Mouse (Mus musculus) left cerebral cortex, adult 2 months (tissue): ENCODE data around the gene Wsb2. TPM values are rescaled to one million over a fixed set of nuclear protein-coding genes. Genes with fewer than 3 reads are reported as not detected.

Source experiments
- DNase-seq, 2 experiments: peaks; one replicate each; pipeline ENCODE4 v3.0.0; 2021 to 2022; ENCODE audit warnings: low spot score in 2 of 2, mixed read lengths in 1 of 2; ENCODE audit errors: extremely low spot score in 1 of 2
- H3K27ac ChIP-seq: fragments of 200-600 bp; 2 replicates; pipeline ENCODE4 v1.8.1; 2022
- H3K4me3 ChIP-seq: fragments of 200-600 bp; 2 replicates; pipeline ENCODE4 v1.8.1; 2022
- CTCF ChIP-seq: fragments of 200-600 bp; IDR thresholded peaks from 2 replicates; pipeline ENCODE4 v1.8.1; 2022; ENCODE audit warnings: antibody characterized with exemption, mild to moderate bottlenecking, moderate library complexity
- intact Hi-C: fragments of 180-260 bp; cut with DNase I; formaldehyde crosslinking; loops from one replicate; pipeline ENCODE4 v1.15.1; 2025
- total RNA-seq, 2 experiments: library from RNA; stranded (reverse); gene quantifications; 2 replicates each; pipeline ENCODE4 v1.2.3; 2021

Gene Wsb2
- total RNA-seq, 2 experiments from 2014 or later, result 302 TPM

DNA sequence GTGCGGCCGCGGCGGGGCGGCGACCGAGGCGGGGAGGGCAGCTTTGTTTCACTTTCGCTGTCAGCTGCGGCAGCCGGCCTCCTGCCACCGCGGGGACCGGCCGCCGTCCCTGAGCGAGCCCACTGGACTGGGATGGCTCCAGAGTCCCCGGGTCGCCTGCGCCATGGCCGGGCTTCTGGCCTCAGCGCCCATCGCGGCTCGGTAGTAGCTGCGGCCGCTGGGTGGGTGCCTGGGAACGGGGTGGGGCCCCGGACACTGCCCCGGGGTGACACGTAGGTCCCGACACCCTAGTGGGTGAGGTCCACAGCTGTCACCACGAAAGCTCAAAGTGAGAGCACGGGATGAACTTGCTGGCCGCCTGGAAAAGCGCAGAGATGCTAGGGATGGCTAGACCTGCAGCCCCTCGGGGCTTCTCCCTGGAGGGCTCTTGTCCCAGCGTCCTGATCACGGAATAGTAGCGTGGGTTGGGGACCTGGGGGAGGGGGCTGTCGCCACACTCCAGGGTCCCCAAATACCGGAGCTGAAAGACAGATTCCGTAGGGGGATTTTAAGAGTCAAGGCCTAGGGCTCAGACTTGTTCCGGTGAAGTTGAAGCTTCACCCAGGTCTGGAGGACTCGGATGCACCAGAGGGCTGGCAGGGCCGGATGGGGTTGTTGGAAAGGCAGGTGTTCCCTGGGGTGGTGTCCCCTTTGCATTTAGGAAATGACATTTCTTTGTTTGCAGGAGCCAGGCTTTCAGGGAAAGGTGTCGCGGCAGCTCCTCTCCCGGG is 559 bp downstream of the Wsb2 start:
- Histone ChIP-seq H3K4me3 (peak overlapping the region; percentile 90), H3K27ac (peak overlapping the region; percentile 99)
- intact Hi-C loops, result loop anchor here (1.0 to 5.0 kb wide), 3 partner anchors 39 to 115 kb away; partner anchors contain the start of gene Vsig10
- TF ChIP-seq CTCF, result no peak
- peak in 1 of 2 experiments; percentile 50 for DNase-seq

DNA sequence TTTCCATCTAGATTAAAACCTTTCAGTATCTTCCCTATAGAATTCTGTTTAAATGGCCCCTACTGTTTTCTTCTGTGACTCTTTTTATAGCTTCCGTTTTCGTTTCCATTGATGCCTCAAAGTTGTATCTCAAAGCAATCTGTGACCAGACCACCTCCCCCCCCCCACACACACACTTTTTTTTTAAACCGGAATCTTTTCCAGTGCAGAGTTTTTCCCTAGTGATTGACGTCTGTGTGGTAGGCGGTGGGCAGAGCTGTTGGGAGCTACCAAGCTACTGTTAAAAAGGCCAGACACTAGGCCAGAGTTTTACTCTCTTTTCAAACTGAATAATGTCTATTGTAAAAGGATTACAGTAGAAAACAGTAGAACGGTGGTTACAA is 1.1 kb downstream of the Wsb2 start:
- Histone ChIP-seq H3K4me3 (peak overlapping the region; percentile 90), H3K27ac (peak overlapping the region; percentile 99)
- no peak for TF ChIP-seq CTCF
- intact Hi-C loops, result loop anchor here (5.0 kb wide), 1 partner anchor 116 kb away; no protein-coding TSS in a partner anchor
- no peak for DNase-seq

DNA sequence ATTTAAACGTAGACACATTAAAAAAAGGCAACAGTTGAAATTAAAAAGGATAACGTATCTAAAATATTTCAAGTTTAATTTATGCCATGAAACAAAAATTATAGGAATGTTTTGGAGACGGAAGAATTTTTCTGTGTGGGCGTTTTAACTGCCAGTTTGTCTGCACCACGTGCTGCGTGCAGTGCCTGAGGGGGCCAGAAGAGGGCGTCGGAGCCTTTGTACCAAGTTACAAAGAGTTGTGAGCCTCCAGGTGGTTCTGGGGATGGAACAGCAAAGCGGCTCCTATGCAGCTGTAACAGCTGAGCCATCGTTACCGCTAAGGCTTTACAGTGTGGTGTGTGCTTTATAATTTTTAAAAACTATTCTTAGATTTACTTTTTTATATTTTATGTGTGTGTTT is 1.6 kb downstream of the Wsb2 start:
- peak overlapping the region; percentile 90 for H3K4me3 ChIP-seq
- intact Hi-C loops, result loop anchor here (1.0 to 5.0 kb wide), 2 partner anchors 116 to 135 kb away; no protein-coding TSS in a partner anchor
- DNase-seq, result peak; percentile 74 to 83
- peak; percentile 89 for TF ChIP-seq CTCF
- H3K27ac ChIP-seq, result peak overlapping the region; percentile 59

DNA sequence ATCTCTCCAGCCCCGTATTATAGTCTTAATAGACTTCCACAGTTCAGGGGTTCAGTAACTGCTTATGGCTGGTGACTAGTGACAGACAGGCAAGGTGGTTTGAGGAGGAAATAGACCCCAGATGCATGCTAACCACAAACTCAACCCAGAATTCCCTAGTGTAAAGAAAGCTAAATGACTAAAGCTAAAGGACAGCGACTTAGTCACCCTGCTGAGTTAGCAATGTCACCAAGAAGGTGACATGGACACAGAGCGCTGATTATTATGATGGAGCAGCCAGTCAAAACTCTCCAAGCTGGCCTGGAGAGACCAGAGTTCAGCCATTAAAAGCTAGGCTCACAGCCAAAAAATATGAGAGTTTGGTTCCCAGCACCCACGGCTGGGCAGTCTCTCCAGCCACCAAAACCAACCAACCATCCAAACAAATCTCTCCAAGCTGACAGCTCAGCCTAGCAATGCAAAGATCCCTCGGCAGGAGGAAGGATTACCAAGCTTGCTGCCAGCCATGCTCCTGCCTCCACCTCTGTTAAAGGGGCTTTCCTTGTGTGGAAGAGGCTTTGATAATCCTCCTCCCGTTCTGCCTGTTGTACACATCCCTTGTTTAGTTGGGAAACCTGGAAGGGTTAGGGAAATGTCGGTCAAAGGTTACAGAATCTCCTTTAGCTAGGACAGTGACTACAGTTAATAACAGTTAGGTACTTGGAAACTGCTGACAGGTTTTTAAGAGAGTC is 2.6 kb downstream of the Wsb2 start:
- 0 out of 2 replicates have a peak overlapping the region, but pooled peaks have one; percentile 12 for H3K27ac ChIP-seq
- TF ChIP-seq CTCF, result no peak
- intact Hi-C loops, result loop anchor here (1.0 to 5.0 kb wide), 2 partner anchors 117 to 134 kb away; no protein-coding TSS in a partner anchor
- no peak for DNase-seq
- H3K4me3 ChIP-seq, result no peak overlapping the region; the same call in 1 of the 2 replicates

DNA sequence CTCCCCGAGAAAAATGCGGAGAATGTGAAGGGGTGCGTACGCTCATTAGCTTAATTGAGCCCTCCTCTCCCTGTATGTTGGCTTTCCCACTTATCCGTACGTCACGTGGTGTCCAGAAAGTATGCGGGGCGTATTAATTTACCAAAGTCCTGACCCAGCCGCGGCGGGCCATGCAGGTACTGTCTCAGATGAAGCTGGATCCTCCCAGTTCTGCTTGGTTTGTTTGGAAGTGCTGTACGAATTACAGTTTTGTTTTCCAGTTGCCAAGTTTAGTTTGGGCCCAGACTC is 3.1 kb downstream of the Wsb2 start:
- no peak for TF ChIP-seq CTCF
- intact Hi-C loops, result no loop called here
- Histone ChIP-seq H3K27ac (0 out of 2 replicates have a peak overlapping the region, but pooled peaks have one; percentile 12), H3K4me3 (no peak overlapping the region)
- no peak for DNase-seq

DNA sequence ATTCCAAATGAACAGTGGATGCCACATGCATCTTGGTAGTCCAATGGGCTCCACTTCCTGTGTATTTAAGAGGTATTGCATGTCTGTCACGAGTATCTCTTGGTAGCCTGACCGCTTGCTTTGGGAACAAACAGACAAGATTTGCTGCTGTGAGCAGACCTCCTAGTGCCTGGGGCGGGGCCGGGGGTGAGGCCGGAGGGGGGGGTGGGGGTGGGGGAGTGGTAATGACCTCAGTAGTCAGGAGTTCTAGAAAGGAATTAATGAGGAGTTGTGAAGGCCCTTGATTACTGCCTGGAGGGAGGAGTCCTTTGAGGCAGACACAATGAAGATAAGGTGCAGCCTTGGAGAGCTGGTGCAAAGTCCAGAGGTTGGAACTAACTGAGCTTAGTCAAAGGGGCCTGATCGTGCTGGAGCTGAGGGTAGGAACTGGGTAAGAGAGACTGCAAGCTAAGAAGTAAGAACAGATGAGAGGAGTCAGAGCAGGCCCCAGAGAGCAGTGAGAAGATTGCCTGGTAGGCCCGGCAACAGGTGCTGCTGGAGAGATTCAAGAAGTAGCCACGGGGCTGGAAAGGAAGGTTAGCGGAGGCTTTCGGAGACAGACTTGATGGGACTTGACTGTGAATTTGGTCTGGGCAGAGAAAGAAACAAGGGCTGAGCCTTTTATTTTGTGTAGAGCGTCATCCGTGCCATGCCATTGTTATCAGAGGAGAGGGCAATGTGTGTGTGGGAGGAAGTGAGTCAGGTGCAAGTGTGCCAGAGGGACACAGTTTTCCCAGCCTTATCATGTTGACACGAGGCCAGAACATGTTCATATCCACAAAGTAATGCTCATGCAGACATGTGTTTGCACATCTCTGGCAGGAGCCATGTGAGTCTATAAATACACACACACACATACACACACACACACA is 3.8 kb downstream of the Wsb2 start:
- Histone ChIP-seq H3K4me3 (no peak overlapping the region), H3K27ac (peak overlapping the region; percentile 50)
- TF ChIP-seq CTCF, result no peak
- intact Hi-C loops, result no loop called here
- DNase-seq, result no peak

DNA sequence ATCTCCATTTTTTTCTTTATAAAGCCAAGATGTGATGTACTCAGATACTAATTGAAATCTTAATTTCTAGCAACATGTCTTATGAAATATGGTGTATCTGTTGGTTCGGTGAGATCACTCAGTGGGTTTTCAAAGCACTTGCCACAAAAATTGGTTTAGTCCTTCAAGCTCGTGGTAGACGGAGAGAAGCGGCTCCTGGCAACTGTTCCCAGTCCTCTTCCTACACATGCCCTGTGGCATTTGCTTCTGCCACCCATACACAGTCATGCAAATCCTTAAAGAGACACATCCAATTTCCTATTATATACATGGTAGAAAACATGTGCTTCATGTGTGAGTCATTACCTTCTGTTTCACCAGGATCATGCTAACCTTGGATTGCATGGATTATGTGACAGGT is 4.5 kb downstream of the Wsb2 start:
- Histone ChIP-seq H3K4me3 (no peak overlapping the region), H3K27ac (peak overlapping the region; percentile 65; the same call in 1 of the 2 replicates)
- no peak for TF ChIP-seq CTCF
- no peak for DNase-seq
- intact Hi-C loops, result no loop called here

DNA sequence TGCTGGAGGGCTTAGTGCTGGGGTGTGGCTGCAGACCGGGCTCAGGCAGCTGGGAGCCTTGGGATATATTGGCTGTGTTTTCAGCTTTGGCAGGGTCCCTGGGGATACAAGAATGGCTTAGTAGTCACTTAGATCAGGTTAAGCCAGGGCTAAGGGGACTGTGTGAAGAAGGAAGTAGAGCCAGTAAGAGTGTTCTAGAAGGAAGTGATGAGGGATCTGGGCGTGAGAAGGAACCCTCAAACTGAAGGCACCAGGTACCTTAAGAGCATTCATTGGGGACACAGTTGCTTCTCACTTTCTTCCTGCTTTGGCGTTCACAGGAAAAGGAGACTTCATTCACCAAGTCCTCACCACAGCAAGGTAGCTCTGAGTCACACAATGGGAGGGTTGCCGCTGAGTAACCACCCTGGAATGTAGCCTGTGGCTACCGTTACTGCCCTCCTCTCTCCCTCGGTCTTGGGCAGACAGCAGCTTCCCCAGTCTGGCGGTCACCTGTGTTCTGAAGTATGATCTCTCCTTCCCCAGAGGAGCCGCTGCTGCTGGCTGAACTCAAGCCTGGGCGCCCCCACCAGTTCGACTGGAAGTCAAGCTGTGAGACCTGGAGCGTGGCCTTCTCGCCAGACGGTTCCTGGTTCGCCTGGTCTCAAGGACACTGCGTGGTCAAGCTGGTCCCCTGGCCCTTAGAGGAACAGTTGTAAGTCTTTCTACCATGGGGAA is 6.1 kb downstream of the Wsb2 start:
- Histone ChIP-seq H3K27ac (peak overlapping the region; percentile 44; the same call in 1 of the 2 replicates), H3K4me3 (no peak overlapping the region)
- TF ChIP-seq CTCF, result no peak
- DNase-seq, result no peak
- intact Hi-C loops, result no loop called here

DNA sequence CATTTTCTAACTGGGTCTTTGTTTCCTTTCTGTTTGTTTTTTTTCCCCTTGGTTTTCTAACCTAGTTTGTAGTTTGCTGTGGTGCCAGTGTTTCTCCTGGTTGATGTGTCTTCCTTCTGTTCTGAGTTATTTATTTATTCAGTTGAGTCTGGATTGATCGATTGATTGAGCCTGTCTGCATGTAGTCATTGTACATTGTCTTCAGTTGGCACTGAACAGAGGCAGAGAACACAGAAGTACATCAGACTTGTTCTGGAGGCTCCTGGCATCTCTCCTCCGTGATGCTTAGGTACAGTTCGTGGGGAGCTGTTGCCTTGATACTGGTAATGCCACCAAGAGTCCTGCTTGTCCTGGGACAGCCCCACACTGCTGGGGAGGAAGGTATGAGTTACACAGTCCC is 7.7 kb downstream of the Wsb2 start:
- DNase-seq, result no peak
- no peak overlapping the region for H3K27ac ChIP-seq
- no peak overlapping the region for H3K4me3 ChIP-seq
- intact Hi-C loops, result no loop called here
- TF ChIP-seq CTCF, result no peak

DNA sequence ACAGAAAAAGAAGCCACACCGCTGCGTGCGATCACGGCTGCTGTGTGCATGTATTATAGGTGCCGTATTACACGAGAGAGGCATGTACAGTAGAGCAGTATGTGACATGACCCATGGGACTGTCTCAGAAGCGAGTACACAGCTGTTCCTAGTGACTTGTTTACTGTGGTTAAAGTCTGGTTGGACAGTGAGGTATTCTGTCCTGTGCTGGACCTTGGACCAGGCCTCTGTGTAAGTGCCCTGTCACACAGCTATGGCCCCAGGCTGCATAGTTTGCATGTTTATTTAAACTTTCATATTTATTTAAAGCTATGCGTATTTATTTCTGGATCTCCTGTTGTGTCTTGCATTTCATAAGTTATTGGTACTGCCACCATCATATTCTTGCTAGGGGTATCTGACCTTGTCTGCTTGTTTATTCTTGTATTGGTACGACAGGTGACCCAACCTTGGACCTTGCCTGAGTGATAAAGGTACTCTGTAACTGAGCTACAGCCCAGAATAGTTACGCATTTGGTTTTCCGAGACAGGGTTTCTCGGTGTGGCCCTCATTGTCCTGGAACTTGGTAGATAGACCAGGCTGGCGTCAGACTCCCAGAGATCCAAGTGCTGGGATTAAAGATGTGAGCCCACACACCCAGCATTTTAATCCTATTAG is 8.9 kb downstream of the Wsb2 start:
- TF ChIP-seq CTCF, result no peak
- Histone ChIP-seq H3K27ac (no peak overlapping the region), H3K4me3 (no peak overlapping the region)
- intact Hi-C loops, result no loop called here
- no peak for DNase-seq

DNA sequence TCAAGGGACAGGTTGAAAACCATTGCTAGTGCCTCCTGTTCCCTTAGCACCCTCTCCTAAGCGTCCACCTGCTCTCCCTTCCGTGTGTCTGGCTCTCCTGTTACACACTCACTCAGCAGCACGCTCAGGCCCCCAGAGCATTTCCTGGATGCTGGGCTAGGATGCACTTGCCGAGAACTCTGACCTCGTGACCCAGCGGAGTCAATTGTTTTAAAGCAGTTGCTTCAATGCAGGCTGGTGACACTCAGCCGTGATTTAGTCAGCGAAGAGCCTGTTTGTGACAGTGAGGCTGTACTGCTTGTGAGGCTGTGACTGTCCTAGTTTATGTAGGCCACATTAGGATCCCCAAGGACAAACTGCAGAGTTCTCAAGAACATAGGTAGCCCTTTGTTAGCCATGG is 10.1 kb downstream of the Wsb2 start:
- no peak for TF ChIP-seq CTCF
- no peak for DNase-seq
- Histone ChIP-seq H3K4me3 (no peak overlapping the region), H3K27ac (no peak overlapping the region)
- intact Hi-C loops, result no loop called here
